Mouse (Mus musculus) granulocyte monocyte progenitor cell, adult 5-6 weeks (primary cell): ENCODE results near the gene Nxf7. TPM values are rescaled to one million over a fixed set of nuclear protein-coding genes. Genes with fewer than 3 reads are reported as not detected.
"Not testable (repeated sequence)": the region's sequence is repeated elsewhere in the genome, so short reads cannot be mapped to it uniquely, and the experiment has no call there.

Experiments used
- ATAC-seq: replicated peaks from 2 replicates; pipeline ENCODE4 v1.8.0; 2016; ENCODE audit warnings: mild to moderate bottlenecking, moderate TSS enrichment, inconsistent platforms; ENCODE audit not compliant: poor library complexity, severe bottlenecking
- total RNA-seq, 2 experiments: library from RNA; stranded (forward) in 1 of 2; stranded (reverse) in 1 of 2; fragments of 200-712, 200-1000 nt in 1 of 2; fragments of >200 nt in 1 of 2; fragmentation: Nextera tagmentation in 1 of 2; gene quantifications; 2 replicates each; pipeline ENCODE4 v1.2.3; 2014 to 2017

Nxf7 gene
- total RNA-seq (2014; fragmentation: Nextera tagmentation) (4.4 TPM in 1 of 2 replicates, not detected in the other), total RNA-seq (2017) (not detected in 2 replicates)

- ATAC-seq: no peak
These were observed at the start of gene Nxf7 for GRCm38 (mm10) chrX:135598677-135599076. Gene Nxf7, minus strand, starts transcription at chrX:135598777.

GRCm38 (mm10) chrX:135627605-135628004 is 29.0 kb upstream of the Nxf7 start, which contains the start of gene Prame:
Gene Prame, minus strand, starts transcription at chrX:135627705.
- ATAC-seq: no peak

GRCm38 (mm10) chrX:135601298-135602029 is 2.9 kb upstream of the Nxf7 start:
- peak; percentile 77 for ATAC-seq

GRCm38 (mm10) chrX:135598096-135598495 is 481 bp downstream of the Nxf7 start:
- no peak for ATAC-seq

GRCm38 (mm10) chrX:135576412-135576811 is 22.2 kb downstream of the Nxf7 start:
- ATAC-seq: peak; percentile 62

- peak; percentile 70 for ATAC-seq
These were observed 23.5 kb downstream of the Nxf7 start for GRCm38 (mm10) chrX:135574958-135575628.

GRCm38 (mm10) chrX:135574261-135574957 is 24.2 kb downstream of the Nxf7 start:
- ATAC-seq: peak; percentile 69

- peak; percentile 88 for ATAC-seq
These were observed 29.1 kb downstream of the Nxf7 start for GRCm38 (mm10) chrX:135569467-135569866.

- ATAC-seq: peak; percentile 67
These were observed 33.6 kb downstream of the Nxf7 start for GRCm38 (mm10) chrX:135564934-135565333.

- no peak for ATAC-seq
These were observed 35.7 kb downstream of the Nxf7 start for GRCm38 (mm10) chrX:135562841-135563240.

- ATAC-seq: not testable (repeated sequence)
These were observed 36.9 kb downstream of the Nxf7 start for GRCm38 (mm10) chrX:135561693-135562092.

- peak; percentile 68; the same call in 1 of the 2 replicates for ATAC-seq
These were observed 37.6 kb downstream of the Nxf7 start for GRCm38 (mm10) chrX:135560933-135561332.

GRCm38 (mm10) chrX:135559665-135560064 is 38.9 kb downstream of the Nxf7 start:
- ATAC-seq: not testable (repeated sequence)

Other genes starting within 250 kb of the Nxf7 start
- not detected in 2 replicates for gene Gm5128, start 225.5 kb downstream of the Nxf7 start, total RNA-seq (2014; fragmentation: Nextera tagmentation)
- gene Gm5128, start 225.5 kb downstream of the Nxf7 start, total RNA-seq (2017): not detected in 2 replicates
- not detected in 2 replicates for gene Gm7903, start 164.9 kb downstream of the Nxf7 start, total RNA-seq (2014; fragmentation: Nextera tagmentation)
- 0.36 TPM in 1 of 2 replicates, not detected in the other for gene Gm7903, start 164.9 kb downstream of the Nxf7 start, total RNA-seq (2017)
- 0.15 TPM in 1 of 2 replicates, not detected in the other for gene AV320801, start 104.2 kb downstream of the Nxf7 start, total RNA-seq (2014; fragmentation: Nextera tagmentation)
- gene AV320801, start 104.2 kb downstream of the Nxf7 start, total RNA-seq (2017): not detected in 2 replicates
- 0.53 TPM in 1 of 2 replicates, not detected in the other for gene Prame, start 28.9 kb upstream of the Nxf7 start, total RNA-seq (2014; fragmentation: Nextera tagmentation)
- gene Prame, start 28.9 kb upstream of the Nxf7 start, total RNA-seq (2017): not detected in 2 replicates
- not detected in 2 replicates for gene Tcp11x2, start 95.0 kb upstream of the Nxf7 start, total RNA-seq (2014; fragmentation: Nextera tagmentation)
- gene Tcp11x2, start 95.0 kb upstream of the Nxf7 start, total RNA-seq (2017): not detected in 2 replicates
- gene Tmsb15a, start 126.5 kb upstream of the Nxf7 start, total RNA-seq (2014; fragmentation: Nextera tagmentation): not detected in 2 replicates
- not detected in 2 replicates for gene Tmsb15a, start 126.5 kb upstream of the Nxf7 start, total RNA-seq (2017)
- 4.1 and 5.9 TPM in 2 replicates for gene Armcx5, start 144.0 kb upstream of the Nxf7 start, total RNA-seq (2014; fragmentation: Nextera tagmentation)
- gene Armcx5, start 144.0 kb upstream of the Nxf7 start, total RNA-seq (2017): 6.2 and 11.5 TPM in 2 replicates
- 19.2 and 19.8 TPM in 2 replicates for gene Gprasp1, start 144.0 kb upstream of the Nxf7 start, total RNA-seq (2014; fragmentation: Nextera tagmentation)
- 18.7 and 30.1 TPM in 2 replicates for gene Gprasp1, start 144.0 kb upstream of the Nxf7 start, total RNA-seq (2017)
- gene Bhlhb9, start 198.8 kb upstream of the Nxf7 start, total RNA-seq (2014; fragmentation: Nextera tagmentation): 18.9 and 28.2 TPM in 2 replicates
- 28.9 and 29.3 TPM in 2 replicates for gene Bhlhb9, start 198.8 kb upstream of the Nxf7 start, total RNA-seq (2017)
- 2.8 TPM in 1 of 2 replicates, not detected in the other for gene Gprasp2, start 240.3 kb upstream of the Nxf7 start, total RNA-seq (2014; fragmentation: Nextera tagmentation)
- 2.5 and 3.1 TPM in 2 replicates for gene Gprasp2, start 240.3 kb upstream of the Nxf7 start, total RNA-seq (2017)